Mouse (Mus musculus) thymus, postnatal 36 days (tissue): ENCODE results near the gene Kcnn1.
"Not testable (repeated sequence)": the region's sequence is repeated elsewhere in the genome, so short reads cannot be mapped to it uniquely, and the experiment has no call there.

Experiments used
- DNase-seq, 2 experiments: peaks; one replicate each; pipeline ENCODE4 v3.0.0; 2022; ENCODE audit warnings: mixed read lengths in 2 of 2

Gene Kcnn1

GRCm38 (mm10) chr8:70840590-70840989, 22.5 kb downstream of the Kcnn1 start:
- DNase-seq = peak in 1 of 2 experiments; percentile 40

GRCm38 (mm10) chr8:70839408-70840351, 23.4 kb downstream of the Kcnn1 start, which contains the start of gene Arrdc2:
Arrdc2 (minus strand) TSS chr8:70839720.
- peak; percentile 97 to 100 for DNase-seq

- no peak for DNase-seq
These were observed 24.2 kb downstream of the Kcnn1 start for GRCm38 (mm10) chr8:70838654-70839407.

- DNase-seq = no peak
These were observed 26.4 kb downstream of the Kcnn1 start for GRCm38 (mm10) chr8:70836666-70837065.

- no peak for DNase-seq
These were observed 29.0 kb downstream of the Kcnn1 start for GRCm38 (mm10) chr8:70834071-70834470.

GRCm38 (mm10) chr8:70833520-70833919, 29.5 kb downstream of the Kcnn1 start:
- DNase-seq = no peak

GRCm38 (mm10) chr8:70833018-70833482, 30.0 kb downstream of the Kcnn1 start:
- peak; percentile 49 to 55 for DNase-seq

- no peak for DNase-seq
These were observed 30.7 kb downstream of the Kcnn1 start for GRCm38 (mm10) chr8:70832371-70832770.

- no peak for DNase-seq
These were observed 31.5 kb downstream of the Kcnn1 start for GRCm38 (mm10) chr8:70831517-70831916.

- DNase-seq = no peak
These were observed 35.3 kb downstream of the Kcnn1 start for GRCm38 (mm10) chr8:70827796-70828195.

- no peak for DNase-seq
These were observed 36.0 kb downstream of the Kcnn1 start for GRCm38 (mm10) chr8:70827010-70827409.

- no peak for DNase-seq
These were observed 37.2 kb downstream of the Kcnn1 start for GRCm38 (mm10) chr8:70825816-70826215.

- no peak for DNase-seq
These were observed 39.3 kb downstream of the Kcnn1 start for GRCm38 (mm10) chr8:70823802-70824201.

- DNase-seq = not testable (repeated sequence)
These were observed 40.5 kb downstream of the Kcnn1 start for GRCm38 (mm10) chr8:70822594-70822993.

GRCm38 (mm10) chr8:70821992-70822391, 41.1 kb downstream of the Kcnn1 start:
- DNase-seq = no peak

- peak; percentile 65 to 71 for DNase-seq
These were observed 41.6 kb downstream of the Kcnn1 start for GRCm38 (mm10) chr8:70821399-70821962.

GRCm38 (mm10) chr8:70820101-70820935, 42.7 kb downstream of the Kcnn1 start:
- DNase-seq = peak in 1 of 2 experiments; percentile 35

GRCm38 (mm10) chr8:70816679-70817078, 46.4 kb downstream of the Kcnn1 start:
- DNase-seq = peak in 1 of 2 experiments; percentile 49

GRCm38 (mm10) chr8:70812885-70813284, 50.2 kb downstream of the Kcnn1 start:
- DNase-seq = no peak

GRCm38 (mm10) chr8:70812055-70812454, 51.0 kb downstream of the Kcnn1 start:
- DNase-seq = peak in 1 of 2 experiments; percentile 32

GRCm38 (mm10) chr8:70810962-70811680, 51.9 kb downstream of the Kcnn1 start:
- DNase-seq = peak; percentile 78 to 87
